Mouse (Mus musculus): Measurements from ENCODE around the gene Six5. TPM values are rescaled to one million over a fixed set of nuclear protein-coding genes. Genes with fewer than 3 reads are reported as not detected.

Six5 gene
- polyA plus RNA-seq, 1 experiment = 6.5 TPM

- no peak for TF ChIP-seq POLR2A (IDR thresholded peaks at IDR 0.05; ENCODE audit: borderline replicate concordance, control insufficient read depth, low read depth, low read length)
- no peak for TF ChIP-seq CTCF (IDR thresholded peaks at IDR 0.05; ENCODE audit: control insufficient read depth, insufficient read depth, low read length)
- H3K4me3 ChIP-seq (replicated peaks; ENCODE audit: control insufficient read depth, low read depth, low read length) = no peak overlapping the region
- WGBS = 44% methylated on average over 6 of the region's 6 CpGs
- H3K27ac ChIP-seq (ENCODE audit: control insufficient read depth, insufficient read depth, low read depth, low read length, poor library complexity) = no peak overlapping the region
- H3K4me1 ChIP-seq (ENCODE audit: control insufficient read depth, insufficient read depth, low read length) = no peaks in the 10 kb centered on the region
These were observed 53.2 kb downstream of the Six5 start for GRCm38 (mm10) chr7:19147497-19148045.

Other genes starting within 250 kb of the Six5 start
- gene Pglyrp1, start 223.3 kb upstream of the Six5 start, polyA plus RNA-seq (2011; ENCODE audit: insufficient read depth, insufficient read length, low replicate concordance, missing spikeins) = 72.2 and 201 TPM in 2 replicates
- 18.7 and 40.4 TPM in 2 replicates for gene Ccdc61, start 184.2 kb upstream of the Six5 start, polyA plus RNA-seq (2011; ENCODE audit: insufficient read depth, insufficient read length, low replicate concordance, missing spikeins)
- 0.16 and 0.35 TPM in 2 replicates for gene Nova2, start 168.7 kb upstream of the Six5 start, polyA plus RNA-seq (2011; ENCODE audit: insufficient read depth, insufficient read length, low replicate concordance, missing spikeins)
- not detected in 2 replicates for gene Nanos2, start 107.2 kb upstream of the Six5 start, polyA plus RNA-seq (2011; ENCODE audit: insufficient read depth, insufficient read length, low replicate concordance, missing spikeins)
- gene Mypop, start 103.3 kb upstream of the Six5 start, polyA plus RNA-seq (2011; ENCODE audit: insufficient read depth, insufficient read length, low replicate concordance, missing spikeins) = 0.83 and 1.1 TPM in 2 replicates
- 6.8 and 7.3 TPM in 2 replicates for gene Irf2bp1, start 90.5 kb upstream of the Six5 start, polyA plus RNA-seq (2011; ENCODE audit: insufficient read depth, insufficient read length, low replicate concordance, missing spikeins)
- gene Foxa3, start 71.1 kb upstream of the Six5 start, polyA plus RNA-seq (2011; ENCODE audit: insufficient read depth, insufficient read length, low replicate concordance, missing spikeins) = not detected in 2 replicates
- 34.3 and 108 TPM in 2 replicates for gene Sympk, start 70.2 kb upstream of the Six5 start, polyA plus RNA-seq (2011; ENCODE audit: insufficient read depth, insufficient read length, low replicate concordance, missing spikeins)
- not detected in 2 replicates for gene Rsph6a, start 39.9 kb upstream of the Six5 start, polyA plus RNA-seq (2011; ENCODE audit: insufficient read depth, insufficient read length, low replicate concordance, missing spikeins)
- gene Dmwd, start 18.4 kb upstream of the Six5 start, polyA plus RNA-seq (2011; ENCODE audit: insufficient read depth, insufficient read length, low replicate concordance, missing spikeins) = 21.4 and 27.7 TPM in 2 replicates
- 25.8 and 42.6 TPM in 2 replicates for gene Dmpk, start 10.7 kb upstream of the Six5 start, polyA plus RNA-seq (2011; ENCODE audit: insufficient read depth, insufficient read length, low replicate concordance, missing spikeins)
- gene Gm4969, start 23.8 kb downstream of the Six5 start, polyA plus RNA-seq (2011; ENCODE audit: insufficient read depth, insufficient read length, low replicate concordance, missing spikeins) = not detected in 2 replicates
- 3.9 and 4.8 TPM in 2 replicates for gene Fbxo46, start 25.3 kb downstream of the Six5 start, polyA plus RNA-seq (2011; ENCODE audit: insufficient read depth, insufficient read length, low replicate concordance, missing spikeins)
- gene Qpctl, start 54.7 kb downstream of the Six5 start, polyA plus RNA-seq (2011; ENCODE audit: insufficient read depth, insufficient read length, low replicate concordance, missing spikeins) = 3.6 and 6.8 TPM in 2 replicates
- gene Snrpd2, start 55.1 kb downstream of the Six5 start, polyA plus RNA-seq (2011; ENCODE audit: insufficient read depth, insufficient read length, low replicate concordance, missing spikeins) = 56.3 and 58.6 TPM in 2 replicates
- 0.62 and 0.79 TPM in 2 replicates for gene Gipr, start 71.5 kb downstream of the Six5 start, polyA plus RNA-seq (2011; ENCODE audit: insufficient read depth, insufficient read length, low replicate concordance, missing spikeins)
- gene Eml2, start 81.8 kb downstream of the Six5 start, polyA plus RNA-seq (2011; ENCODE audit: insufficient read depth, insufficient read length, low replicate concordance, missing spikeins) = 14.2 and 33.1 TPM in 2 replicates
- 0.34 and 0.70 TPM in 2 replicates for gene Gpr4, start 117.9 kb downstream of the Six5 start, polyA plus RNA-seq (2011; ENCODE audit: insufficient read depth, insufficient read length, low replicate concordance, missing spikeins)
- 7.5 and 8.5 TPM in 2 replicates for gene Opa3, start 133.7 kb downstream of the Six5 start, polyA plus RNA-seq (2011; ENCODE audit: insufficient read depth, insufficient read length, low replicate concordance, missing spikeins)
- 83.3 and 135 TPM in 2 replicates for gene Vasp, start 177.2 kb downstream of the Six5 start, polyA plus RNA-seq (2011; ENCODE audit: insufficient read depth, insufficient read length, low replicate concordance, missing spikeins)
- 3.6 TPM in 1 of 2 replicates, not detected in the other for gene Ppm1n, start 185.5 kb downstream of the Six5 start, polyA plus RNA-seq (2011; ENCODE audit: insufficient read depth, insufficient read length, low replicate concordance, missing spikeins)
- gene Rtn2, start 188.0 kb downstream of the Six5 start, polyA plus RNA-seq (2011; ENCODE audit: insufficient read depth, insufficient read length, low replicate concordance, missing spikeins) = 0.92 and 2.3 TPM in 2 replicates
- 0.50 and 1.1 TPM in 2 replicates for gene Fosb, start 215.5 kb downstream of the Six5 start, polyA plus RNA-seq (2011; ENCODE audit: insufficient read depth, insufficient read length, low replicate concordance, missing spikeins)

Measured in bone marrow, adult 2 months (tissue).